Mouse (Mus musculus): ENCODE data around the gene Muc4.

DNA sequence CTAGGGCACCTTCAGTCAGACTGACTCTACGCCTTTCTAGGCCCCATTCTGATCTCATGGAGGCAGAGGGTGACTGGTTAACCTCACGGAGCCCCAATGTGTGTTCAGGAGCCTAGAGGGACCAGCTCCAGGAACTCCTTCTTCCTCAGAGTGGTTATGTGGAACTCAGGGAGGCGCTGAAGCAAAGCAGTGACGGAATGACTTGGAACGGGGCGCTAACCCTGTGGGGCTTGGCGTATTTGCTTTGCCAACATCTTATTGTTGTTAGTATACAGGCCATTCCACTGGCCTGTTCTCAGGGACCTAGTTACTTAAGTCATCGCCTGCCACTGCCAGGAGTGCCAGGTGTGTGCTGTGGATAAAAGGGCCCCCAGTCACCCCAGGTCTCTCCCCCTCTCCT lies 26.6 kb upstream of the Muc4 start:
- TF ChIP-seq GATA1 (IDR thresholded peaks at IDR 0.05; ENCODE audit: borderline replicate concordance, low read length) (no peak), FLI1 (IDR thresholded peaks at IDR 0.05; ENCODE audit: low read length) (no peak)
